Mouse (Mus musculus): ENCODE data around the gene Pramef12. TPM values are rescaled to one million over a fixed set of nuclear protein-coding genes. Genes with fewer than 3 reads are reported as not detected.
"Not testable (repeated sequence)": the region's sequence is repeated elsewhere in the genome, so short reads cannot be mapped to it uniquely, and the experiment has no call there.

Pramef12 gene
- total RNA-seq (2021) = not detected in 2 replicates
- long read RNA-seq = 0 reads

- no peak for DNase-seq
Measured at GRCm38 (mm10) chr4:144408290-144408689, at the start of gene Pramef12. Gene Pramef12, minus strand, starts transcription at chr4:144408464.

DNA sequence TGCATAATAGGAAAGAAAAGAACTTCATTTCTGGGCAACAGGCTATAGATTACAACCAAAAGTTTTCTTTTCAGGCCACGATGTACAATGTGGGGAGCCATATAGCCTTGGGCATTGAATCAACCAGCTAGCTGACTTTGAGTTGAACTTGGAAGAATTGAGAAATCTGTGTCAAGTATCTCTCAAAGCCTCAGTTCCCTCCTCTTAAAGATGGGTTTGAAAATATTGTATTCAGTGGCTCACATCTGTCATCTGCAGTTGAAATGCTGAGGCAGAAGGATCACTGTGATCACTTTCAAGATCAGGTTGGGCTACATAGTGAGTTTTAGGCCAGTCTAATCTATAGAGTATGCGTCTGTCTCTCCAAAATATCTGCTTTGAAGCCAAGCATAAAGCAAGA lies 45.0 kb upstream of the Pramef12 start, which contains the start of gene Gm9944:
Gene Gm9944 (minus strand): TSS at position 101 of the 400 bp plus-strand sequence.
- no peak for DNase-seq

- no peak for DNase-seq
Measured at GRCm38 (mm10) chr4:144448546-144448945, 40.3 kb upstream of the Pramef12 start.

DNA sequence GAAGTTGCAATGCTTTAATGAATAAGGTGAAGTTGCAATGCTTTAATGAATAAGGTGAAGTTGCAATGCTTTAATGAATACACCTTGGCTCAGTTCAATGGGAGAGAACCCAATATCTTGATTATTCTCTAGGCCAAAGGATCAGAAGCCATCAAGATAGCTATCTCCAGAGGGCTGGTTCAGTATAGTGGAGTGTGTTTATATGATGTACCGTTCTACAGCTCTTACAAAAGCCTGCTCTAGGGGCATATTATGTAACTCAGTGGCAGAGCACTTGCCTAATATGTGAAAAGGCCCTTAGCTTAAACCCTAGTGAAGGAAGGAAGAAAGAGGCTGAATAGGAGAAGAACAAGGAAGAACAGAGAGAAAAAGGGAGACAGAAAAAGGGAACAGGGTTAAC lies 33.3 kb upstream of the Pramef12 start:
- DNase-seq = no peak

- no peak for DNase-seq
Measured at GRCm38 (mm10) chr4:144441095-144441494, 32.8 kb upstream of the Pramef12 start.

DNA sequence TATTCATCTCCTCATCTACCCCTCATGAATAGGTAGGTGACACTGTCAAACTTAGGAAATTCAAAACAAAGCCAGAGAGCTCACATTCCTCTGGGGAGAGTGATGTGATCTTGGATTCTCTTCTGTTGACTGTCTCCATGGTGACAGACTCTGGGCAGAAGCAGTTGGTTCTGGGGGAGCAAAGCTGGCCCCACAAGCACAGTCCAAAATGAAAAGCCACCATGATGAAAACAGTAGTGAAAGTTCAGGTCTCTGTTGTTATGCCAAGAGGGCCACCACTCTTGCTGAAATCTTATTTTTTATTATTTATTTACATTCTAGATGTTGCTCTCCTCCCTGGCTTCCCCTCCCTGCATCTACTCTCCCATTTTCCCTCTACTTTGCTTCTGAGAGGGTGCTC lies 30.4 kb upstream of the Pramef12 start, which contains the start of gene 1700012P22Rik:
Gene 1700012P22Rik (minus strand): TSS at position 101 of the 400 bp plus-strand sequence.
- no peak for DNase-seq

DNA sequence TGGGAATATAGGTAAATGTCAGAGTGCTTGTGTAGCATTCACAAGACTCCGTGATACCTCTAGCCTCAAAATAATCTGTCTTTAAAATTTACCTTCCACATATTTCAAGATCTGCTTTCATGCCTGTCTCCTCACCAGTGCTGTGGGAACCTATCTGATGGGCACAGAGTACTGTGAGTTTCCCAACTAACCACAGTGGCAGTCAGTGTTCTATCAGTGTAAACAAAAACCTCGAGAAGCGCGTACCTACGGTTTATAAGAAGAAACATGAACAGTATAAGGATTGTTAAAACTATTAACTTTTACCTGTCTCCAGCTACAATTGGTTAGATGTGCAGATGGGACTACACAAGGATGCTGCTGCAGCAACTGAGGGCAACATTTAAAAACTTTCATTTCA lies 25.0 kb upstream of the Pramef12 start:
- no peak for DNase-seq

DNA sequence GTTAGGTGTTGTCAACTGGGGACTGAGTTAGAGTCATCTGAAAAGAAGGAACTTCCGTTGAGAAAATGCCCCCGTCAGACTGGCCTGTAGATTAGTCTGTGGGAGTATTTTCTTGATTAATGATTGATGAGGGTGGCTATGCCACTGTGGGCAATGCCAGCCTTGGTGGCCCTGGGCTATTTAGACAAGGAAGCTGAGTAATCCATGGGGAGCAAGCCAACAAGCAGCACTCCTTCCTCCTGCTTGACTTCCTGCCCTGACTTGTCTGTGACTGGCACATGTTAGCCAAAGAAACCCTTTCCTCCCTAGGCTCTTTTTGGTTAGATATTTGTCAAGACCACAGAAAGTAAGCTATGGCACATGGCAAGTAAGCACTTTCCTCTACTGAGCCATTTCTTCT lies 22.5 kb upstream of the Pramef12 start:
- no peak for DNase-seq

GRCm38 (mm10) chr4:144428868-144429267 lies 20.6 kb upstream of the Pramef12 start:
- peak; percentile 3 for DNase-seq

DNA sequence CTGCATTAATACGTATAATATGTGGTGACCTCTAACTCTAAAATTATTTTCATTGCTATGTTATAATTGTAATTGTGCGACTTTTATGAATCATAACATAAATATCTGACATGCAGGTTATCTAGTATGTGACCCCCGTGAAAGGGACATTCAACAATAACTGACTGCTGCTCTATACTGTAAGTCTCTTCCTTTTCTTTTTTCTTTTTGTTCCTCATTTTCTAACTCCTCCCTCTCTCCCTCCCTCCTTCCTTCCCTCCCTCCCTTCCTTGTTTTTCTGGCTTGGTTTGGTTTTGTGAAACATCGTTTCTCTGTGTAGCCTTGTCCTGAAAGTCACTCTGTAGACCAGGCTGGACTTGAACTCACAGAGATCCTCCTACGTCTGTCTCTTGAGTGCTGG lies 16.3 kb upstream of the Pramef12 start:
- DNase-seq = no peak

DNA sequence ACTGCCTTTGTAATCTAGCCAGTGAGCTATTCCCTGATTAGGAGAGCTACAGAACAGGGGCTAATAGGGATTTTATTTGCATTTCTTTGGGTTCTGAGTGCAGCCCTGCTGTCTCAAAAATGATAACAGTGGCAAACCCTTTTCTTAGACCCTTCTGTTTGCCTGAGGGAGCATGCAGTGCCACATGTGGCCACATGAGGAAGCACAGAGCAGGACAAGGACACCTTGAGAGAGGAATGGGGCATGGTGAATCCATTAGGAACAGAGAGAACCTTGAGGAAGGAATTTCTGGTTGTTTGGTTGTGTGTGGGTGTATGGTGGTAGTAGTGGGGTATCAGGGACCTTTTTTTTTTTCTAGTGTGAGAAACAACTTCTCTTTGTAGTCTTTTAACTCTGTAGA lies 12.4 kb upstream of the Pramef12 start:
- no peak for DNase-seq

DNA sequence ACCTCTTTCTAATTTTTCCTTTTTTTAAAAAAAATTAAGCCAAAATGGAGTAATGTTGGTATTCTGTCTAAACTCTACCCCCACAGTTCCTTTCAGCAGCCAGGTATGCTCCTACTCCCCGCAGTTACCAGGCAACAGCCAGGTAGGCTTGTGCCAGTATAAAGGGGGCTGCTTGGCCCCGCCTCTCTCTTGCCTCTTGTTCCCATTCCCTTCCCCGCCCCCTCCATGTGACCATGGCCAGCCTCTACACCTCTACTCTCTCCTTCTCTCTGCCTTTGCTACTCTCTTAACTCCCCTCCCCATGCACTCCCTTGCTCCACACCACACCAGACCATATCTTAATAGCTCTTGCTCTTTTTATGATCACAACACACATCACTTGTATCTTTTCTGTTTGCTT lies 2.0 kb downstream of the Pramef12 start:
- no peak for DNase-seq

- no peak for DNase-seq
Measured at GRCm38 (mm10) chr4:144404456-144405086, 3.7 kb downstream of the Pramef12 start.

DNA sequence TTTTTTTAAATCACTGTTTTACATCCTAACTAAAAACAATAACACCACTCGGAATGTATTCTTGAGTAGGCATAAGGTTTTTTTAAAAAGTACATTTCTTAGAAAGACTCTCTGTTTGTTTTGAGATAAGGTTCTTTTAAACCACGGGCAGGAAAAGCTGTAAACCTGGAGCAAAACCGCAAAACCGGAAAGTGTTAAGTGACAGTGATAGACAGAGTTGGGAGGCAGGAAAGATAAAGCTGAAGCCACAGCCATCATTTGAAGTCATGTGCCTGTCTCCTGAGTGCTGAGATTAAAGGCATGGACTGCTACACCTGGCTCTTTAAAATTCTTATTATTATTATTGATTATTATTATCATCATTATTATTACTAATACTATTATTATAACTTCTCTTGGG lies 5.6 kb downstream of the Pramef12 start:
- no peak for DNase-seq

- DNase-seq = no peak
Measured at GRCm38 (mm10) chr4:144396316-144396715, 11.9 kb downstream of the Pramef12 start.

- DNase-seq = no peak
Measured at GRCm38 (mm10) chr4:144377911-144378310, 30.4 kb downstream of the Pramef12 start, which contains the start of gene Pramef20. Gene Pramef20, minus strand, starts transcription at chr4:144377933.

- DNase-seq = not testable (repeated sequence)
Measured at GRCm38 (mm10) chr4:144357642-144358041, 50.6 kb downstream of the Pramef12 start, which contains the start of gene Gm13119. Gene Gm13119, plus strand, starts transcription at chr4:144357942.

Other genes starting within 250 kb of the Pramef12 start
- not detected in 2 replicates for gene Oog3, start 245.8 kb downstream of the Pramef12 start, total RNA-seq (2021)
- gene Oog2, start 217.7 kb downstream of the Pramef12 start, total RNA-seq (2021) = not detected in 2 replicates
- gene C87977, start 195.1 kb downstream of the Pramef12 start, total RNA-seq (2021) = not detected in 2 replicates
- gene Pramel5, start 128.0 kb downstream of the Pramef12 start, total RNA-seq (2021) = not detected in 2 replicates
- gene Gm13128, start 78.2 kb downstream of the Pramef12 start, total RNA-seq (2021) = not detected in 2 replicates
- gene Gm13119, start 50.5 kb downstream of the Pramef12 start, total RNA-seq (2021) = not detected in 2 replicates
- not detected in 2 replicates for gene Pramef20, start 30.5 kb downstream of the Pramef12 start, total RNA-seq (2021)
- gene 1700012P22Rik, start 30.3 kb upstream of the Pramef12 start, total RNA-seq (2021) = not detected in 2 replicates
- not detected in 2 replicates for gene Gm9944, start 44.9 kb upstream of the Pramef12 start, total RNA-seq (2021)
- gene Aadacl3, start 55.3 kb upstream of the Pramef12 start, total RNA-seq (2021) = not detected in 2 replicates
- not detected in 2 replicates for gene 9430007A20Rik, start 111.4 kb upstream of the Pramef12 start, total RNA-seq (2021)
- gene Gm13124, start 156.7 kb upstream of the Pramef12 start, total RNA-seq (2021) = not detected in 2 replicates
- not detected in 2 replicates for gene Aadacl4, start 205.2 kb upstream of the Pramef12 start, total RNA-seq (2021)